Mouse (Mus musculus): Measurements from ENCODE around the gene P3h2. TPM values are rescaled to one million over a fixed set of nuclear protein-coding genes. Genes with fewer than 3 reads are reported as not detected.

The P3h2 gene
- polyA plus RNA-seq, 1 experiment from 2014 or later: 5.3 TPM

GRCm38 (mm10) chr16:26053631-26054030, 52.0 kb downstream of the P3h2 start:
- Histone ChIP-seq H3K36me3 (ENCODE audit: control insufficient read depth, insufficient read depth, low read length) (no peaks in the 10 kb centered on the region), H3K4me1 (ENCODE audit: control insufficient read depth, insufficient read depth, low read length) (no peaks in the 10 kb centered on the region), H3K27me3 (ENCODE audit: control insufficient read depth, insufficient read depth, low read length) (no peaks in the 10 kb centered on the region), H3K4me3 (ENCODE audit: low read depth, low read length) (no peak overlapping the region), H3K9ac (ENCODE audit: low read length) (no peak overlapping the region), H3K9me3 (ENCODE audit: control insufficient read depth, low read length) (no peaks in the 10 kb centered on the region), H3K27ac (replicated peaks; ENCODE audit: low read depth, low read length) (no peak overlapping the region), H3K4me2 (ENCODE audit: low read depth, severe bottlenecking) (no peak overlapping the region)
- DNase-seq (ENCODE audit: low spot score) (no peak), ATAC-seq (ENCODE audit: insufficient number of reproducible peaks, low FRiP score, low TSS enrichment, low read depth) (no peak)
- 47% methylated on average over 3 of the region's 3 CpGs for WGBS

- Histone ChIP-seq H3K9ac (ENCODE audit: low read length) (no peak overlapping the region), H3K4me1 (ENCODE audit: control insufficient read depth, insufficient read depth, low read length) (no peaks in the 10 kb centered on the region), H3K27me3 (ENCODE audit: control insufficient read depth, insufficient read depth, low read length) (no peaks in the 10 kb centered on the region), H3K4me3 (ENCODE audit: low read depth, low read length) (no peak overlapping the region), H3K9me3 (ENCODE audit: control insufficient read depth, low read length) (no peaks in the 10 kb centered on the region), H3K36me3 (ENCODE audit: control insufficient read depth, insufficient read depth, low read length) (no peaks in the 10 kb centered on the region), H3K27ac (replicated peaks; ENCODE audit: low read depth, low read length) (no peak overlapping the region), H3K4me2 (ENCODE audit: low read depth, severe bottlenecking) (no peak overlapping the region)
- no peak for ATAC-seq (ENCODE audit: insufficient number of reproducible peaks, low FRiP score, low TSS enrichment, low read depth)
- WGBS: 52% methylated on average over 5 of the region's 5 CpGs
- no peak for DNase-seq (ENCODE audit: low spot score)
Measured at GRCm38 (mm10) chr16:26049393-26050087, 56.0 kb downstream of the P3h2 start.

GRCm38 (mm10) chr16:26047870-26048269, 57.7 kb downstream of the P3h2 start:
- Histone ChIP-seq H3K9ac (ENCODE audit: low read length) (no peak overlapping the region), H3K4me2 (ENCODE audit: low read depth, severe bottlenecking) (no peak overlapping the region), H3K9me3 (ENCODE audit: control insufficient read depth, low read length) (no peaks in the 10 kb centered on the region), H3K27ac (replicated peaks; ENCODE audit: low read depth, low read length) (no peak overlapping the region), H3K36me3 (ENCODE audit: control insufficient read depth, insufficient read depth, low read length) (no peaks in the 10 kb centered on the region), H3K4me1 (ENCODE audit: control insufficient read depth, insufficient read depth, low read length) (0 out of 2 replicates have a peak, but pooled peaks cover 5% of the 10 kb centered on the region), H3K4me3 (ENCODE audit: low read depth, low read length) (no peak overlapping the region), H3K27me3 (ENCODE audit: control insufficient read depth, insufficient read depth, low read length) (no peaks in the 10 kb centered on the region)
- no peak for ATAC-seq (ENCODE audit: insufficient number of reproducible peaks, low FRiP score, low TSS enrichment, low read depth)
- no peak for DNase-seq (ENCODE audit: low spot score)
- WGBS: 88% methylated on average over 3 of the region's 3 CpGs

DNA sequence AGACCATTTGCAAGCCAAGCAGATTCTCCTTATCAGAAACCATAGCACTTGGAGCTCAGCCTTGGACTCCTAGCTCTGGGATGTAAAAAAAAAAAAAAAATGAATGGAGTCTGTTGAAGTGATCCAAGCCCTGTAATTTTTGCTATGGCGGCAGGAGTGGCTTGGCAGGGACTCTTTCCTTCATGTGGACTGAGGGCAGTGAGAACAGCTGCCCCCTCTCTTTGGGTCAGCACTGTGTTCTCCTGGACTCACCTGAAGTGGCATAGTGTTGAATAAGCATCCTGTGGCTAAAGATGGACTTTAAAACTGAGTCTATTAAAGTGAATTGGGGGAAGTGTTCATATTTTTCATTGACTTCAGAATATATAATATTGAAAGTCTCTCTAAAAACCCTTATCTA, 58.2 kb downstream of the P3h2 start:
- Histone ChIP-seq H3K9me3 (ENCODE audit: control insufficient read depth, low read length) (no peaks in the 10 kb centered on the region), H3K27ac (replicated peaks; ENCODE audit: low read depth, low read length) (no peak overlapping the region), H3K4me3 (ENCODE audit: low read depth, low read length) (no peak overlapping the region), H3K4me2 (ENCODE audit: low read depth, severe bottlenecking) (no peak overlapping the region), H3K9ac (ENCODE audit: low read length) (no peak overlapping the region), H3K4me1 (ENCODE audit: control insufficient read depth, insufficient read depth, low read length) (peaks cover 9% of the 10 kb centered on the region; the same call in 1 of the 2 replicates), H3K36me3 (ENCODE audit: control insufficient read depth, insufficient read depth, low read length) (no peaks in the 10 kb centered on the region), H3K27me3 (ENCODE audit: control insufficient read depth, insufficient read depth, low read length) (no peaks in the 10 kb centered on the region)
- ATAC-seq (ENCODE audit: insufficient number of reproducible peaks, low FRiP score, low TSS enrichment, low read depth) (no peak), DNase-seq (ENCODE audit: low spot score) (no peak)
- WGBS: 85% methylated on average over 1 of the region's 1 CpGs

GRCm38 (mm10) chr16:26041929-26042303, 63.7 kb downstream of the P3h2 start:
- H3K4me3 ChIP-seq (ENCODE audit: low read depth, low read length): no peak overlapping the region
- WGBS: 8% methylated on average over 2 of the region's 2 CpGs

GRCm38 (mm10) chr16:26041021-26041928, 64.3 kb downstream of the P3h2 start:
- WGBS: 22% methylated on average over 12 of the region's 12 CpGs
- Histone ChIP-seq H3K27ac (replicated peaks; ENCODE audit: low read depth, low read length) (peak overlapping the region; percentile 81; the same call in 1 of the 2 replicates), H3K9ac (ENCODE audit: low read length) (no peak overlapping the region), H3K4me2 (ENCODE audit: low read depth, severe bottlenecking) (0 out of 2 replicates have a peak overlapping the region, but pooled peaks have one; percentile 1), H3K4me1 (ENCODE audit: control insufficient read depth, insufficient read depth, low read length) (peaks cover 22% of the 10 kb centered on the region; the same call in 1 of the 2 replicates), H3K9me3 (ENCODE audit: control insufficient read depth, low read length) (no peaks in the 10 kb centered on the region), H3K27me3 (ENCODE audit: control insufficient read depth, insufficient read depth, low read length) (no peaks in the 10 kb centered on the region), H3K4me3 (ENCODE audit: low read depth, low read length) (no peak overlapping the region), H3K36me3 (ENCODE audit: control insufficient read depth, insufficient read depth, low read length) (no peaks in the 10 kb centered on the region)
- DNase-seq (ENCODE audit: low spot score): peak; percentile 60
- peak; percentile 96 for ATAC-seq (ENCODE audit: insufficient number of reproducible peaks, low FRiP score, low TSS enrichment, low read depth)

More at GRCm38 (mm10) chr16:26041929-26042303, 63.7 kb downstream of the P3h2 start:
- Histone ChIP-seq H3K27me3 (ENCODE audit: control insufficient read depth, insufficient read depth, low read length) (no peaks in the 10 kb centered on the region), H3K9ac (ENCODE audit: low read length) (no peak overlapping the region), H3K4me2 (ENCODE audit: low read depth, severe bottlenecking) (0 out of 2 replicates have a peak overlapping the region, but pooled peaks have one; percentile 1), H3K9me3 (ENCODE audit: control insufficient read depth, low read length) (no peaks in the 10 kb centered on the region), H3K4me1 (ENCODE audit: control insufficient read depth, insufficient read depth, low read length) (peaks cover 22% of the 10 kb centered on the region; the same call in 1 of the 2 replicates), H3K36me3 (ENCODE audit: control insufficient read depth, insufficient read depth, low read length) (no peaks in the 10 kb centered on the region), H3K27ac (replicated peaks; ENCODE audit: low read depth, low read length) (peak overlapping the region; percentile 81)
- peak; percentile 34 for DNase-seq (ENCODE audit: low spot score)
- peak; percentile 82 for ATAC-seq (ENCODE audit: insufficient number of reproducible peaks, low FRiP score, low TSS enrichment, low read depth)

DNA sequence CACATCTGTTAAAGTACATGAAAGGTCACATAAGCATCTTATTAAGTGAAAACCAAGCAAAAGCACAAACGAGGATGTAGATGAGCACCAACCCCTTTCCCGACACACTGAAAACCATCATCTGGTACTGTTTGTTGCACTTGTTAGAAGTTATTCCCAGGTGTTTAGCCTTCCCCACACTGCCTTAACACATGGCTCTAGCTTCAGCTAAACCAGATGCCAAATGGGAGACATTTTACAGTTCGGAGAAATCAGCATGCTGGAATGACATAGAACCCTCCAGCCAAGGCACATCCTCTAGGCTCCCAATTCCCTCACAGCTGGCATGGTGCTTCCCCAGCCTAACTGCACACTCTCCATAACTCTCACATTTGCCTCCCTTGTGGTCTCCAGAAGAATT, 66.3 kb downstream of the P3h2 start:
- DNase-seq (ENCODE audit: low spot score) (peak; percentile 27), ATAC-seq (ENCODE audit: insufficient number of reproducible peaks, low FRiP score, low TSS enrichment, low read depth) (no peak)
- Histone ChIP-seq H3K9me3 (ENCODE audit: control insufficient read depth, low read length) (no peaks in the 10 kb centered on the region), H3K27ac (replicated peaks; ENCODE audit: low read depth, low read length) (no peak overlapping the region), H3K9ac (ENCODE audit: low read length) (no peak overlapping the region), H3K4me3 (ENCODE audit: low read depth, low read length) (no peak overlapping the region), H3K4me2 (ENCODE audit: low read depth, severe bottlenecking) (no peak overlapping the region), H3K4me1 (ENCODE audit: control insufficient read depth, insufficient read depth, low read length) (peaks cover 22% of the 10 kb centered on the region; the same call in 1 of the 2 replicates), H3K27me3 (ENCODE audit: control insufficient read depth, insufficient read depth, low read length) (no peaks in the 10 kb centered on the region), H3K36me3 (ENCODE audit: control insufficient read depth, insufficient read depth, low read length) (no peaks in the 10 kb centered on the region)
- 23% methylated on average over 3 of the region's 3 CpGs for WGBS

GRCm38 (mm10) chr16:26035525-26035924, 70.1 kb downstream of the P3h2 start:
- no peak overlapping the region for H3K9ac ChIP-seq (ENCODE audit: low read length)
- H3K36me3 ChIP-seq (ENCODE audit: control insufficient read depth, insufficient read depth, low read length): no peaks in the 10 kb centered on the region
- ATAC-seq (ENCODE audit: insufficient number of reproducible peaks, low FRiP score, low TSS enrichment, low read depth) (no peak), DNase-seq (ENCODE audit: low spot score) (no peak)
- H3K9me3 ChIP-seq (ENCODE audit: control insufficient read depth, low read length): no peaks in the 10 kb centered on the region
- H3K27ac ChIP-seq (replicated peaks; ENCODE audit: low read depth, low read length): no peak overlapping the region
- H3K4me1 ChIP-seq (ENCODE audit: control insufficient read depth, insufficient read depth, low read length): peaks cover 4% of the 10 kb centered on the region; the same call in 1 of the 2 replicates
- H3K4me3 ChIP-seq (ENCODE audit: low read depth, low read length): no peak overlapping the region
- no peak overlapping the region for H3K4me2 ChIP-seq (ENCODE audit: low read depth, severe bottlenecking)
- H3K27me3 ChIP-seq (ENCODE audit: control insufficient read depth, insufficient read depth, low read length): no peaks in the 10 kb centered on the region
- 78% methylated on average over 3 of the region's 3 CpGs for WGBS

All from limb, embryonic 11.5 days (tissue).